Mouse (Mus musculus) CH12.LX (cell line): Measurements from ENCODE around the gene Kcnh7. TPM values are rescaled to one million over a fixed set of nuclear protein-coding genes. Genes with fewer than 3 reads are reported as not detected.

Experiments used
- DNase-seq: peaks from one replicate; pipeline ENCODE4 v3.0.0-alpha.2; 2013; ENCODE audit errors: extremely low read depth
- H3K27ac ChIP-seq: 2 replicates; pipeline ENCODE4 v1.5.1; 2012; ENCODE audit warnings: low read depth, mild to moderate bottlenecking, control low read depth, moderate library complexity; ENCODE audit not compliant: insufficient read depth
- H3K27me3 ChIP-seq: replicated peaks from 2 replicates; pipeline ENCODE3; 2012; ENCODE audit warnings: inconsistent platforms
- H3K36me3 ChIP-seq, 2 experiments: replicated peaks in 1 of 2; 2 replicates each; pipeline versions ENCODE3 to v1.6.1; 2012; ENCODE audit warnings: inconsistent platforms in 1 of 2, low read length in 1 of 2, mild to moderate bottlenecking in 1 of 2, mixed read lengths in 1 of 2, moderate library complexity in 1 of 2; ENCODE audit not compliant: control insufficient read depth in 1 of 2, insufficient read depth in 1 of 2
- H3K4me1 ChIP-seq, 2 experiments: 2 replicates each; pipeline ENCODE4 v1.6.1; 2012; ENCODE audit warnings: inconsistent platforms in 1 of 2, moderate library complexity in 1 of 2; ENCODE audit not compliant: insufficient read depth in 2 of 2, control insufficient read depth in 1 of 2
- H3K4me2 ChIP-seq: 2 replicates; pipeline ENCODE4 v1.6.1; 2012; ENCODE audit warnings: low read depth, mild to moderate bottlenecking, control low read depth; ENCODE audit not compliant: poor library complexity, insufficient read depth, severe bottlenecking
- H3K4me3 ChIP-seq, 3 experiments: fragments of 150-350 bp in 1 of 3; sonication (generic) in 1 of 3; replicated peaks in 1 of 3; 2 replicates each; pipeline versions ENCODE3 to v1.5.1; 2011 to 2012; ENCODE audit warnings: low read depth in 2 of 3, low read length in 2 of 3, mild to moderate bottlenecking in 2 of 3, moderate library complexity in 2 of 3, control low read depth in 1 of 3, improper control_type of control experiment in 1 of 3, inconsistent platforms in 1 of 3, mixed read lengths in 1 of 3; ENCODE audit not compliant: poor library complexity in 1 of 3
- H3K79me2 ChIP-seq: replicated peaks from 2 replicates; pipeline ENCODE4 v1.6.1; 2012; ENCODE audit warnings: mild to moderate bottlenecking, moderate library complexity; ENCODE audit not compliant: control insufficient read depth, poor library complexity, insufficient read depth, severe bottlenecking; ENCODE audit errors: extremely low read depth
- H3K9ac ChIP-seq: 2 replicates; pipeline ENCODE4 v1.6.1; 2012; ENCODE audit warnings: low read depth, mild to moderate bottlenecking, control low read depth, moderate library complexity; ENCODE audit not compliant: insufficient read depth
- H3K9me3 ChIP-seq: replicated peaks from 2 replicates; pipeline ENCODE3; 2012; ENCODE audit warnings: low read length, inconsistent platforms, mixed read lengths
- CHD2 ChIP-seq: IDR thresholded peaks from 2 replicates; pipeline ENCODE4 v1.6.1; 2011; ENCODE audit warnings: low read length, improper control_type of control experiment
- CTCF ChIP-seq, 2 experiments: IDR thresholded peaks in 1 of 2; conservative IDR thresholded peaks in 1 of 2; 2 replicates each; pipeline ENCODE4 v1.5.1; 2011 to 2012; ENCODE audit warnings: low read depth in 2 of 2, low read length in 2 of 2, improper control_type of control experiment in 1 of 2, inconsistent platforms in 1 of 2, mild to moderate bottlenecking in 1 of 2, moderate library complexity in 1 of 2
- ELF1 ChIP-seq: IDR thresholded peaks from 2 replicates; pipeline ENCODE4 v1.6.1; 2014; ENCODE audit warnings: low read depth, mild to moderate bottlenecking, inconsistent platforms, low read length, improper control_type of control experiment
- EP300 ChIP-seq: IDR thresholded peaks from 2 replicates; pipeline ENCODE4 v1.6.1; 2011; ENCODE audit warnings: low read length, improper control_type of control experiment
- ETS1 ChIP-seq: conservative IDR thresholded peaks from 2 replicates; pipeline ENCODE4 v1.6.1; 2012; ENCODE audit warnings: low read depth, mild to moderate bottlenecking, inconsistent platforms, low read length, improper control_type of control experiment, moderate library complexity
- GABPA ChIP-seq: IDR thresholded peaks from 2 replicates; pipeline ENCODE4 v1.6.1; 2012; ENCODE audit warnings: low read depth, low read length, improper control_type of control experiment, inconsistent platforms; ENCODE audit not compliant: insufficient replicate concordance
- HCFC1 ChIP-seq: IDR thresholded peaks from 2 replicates; pipeline ENCODE4 v1.6.1; 2012; ENCODE audit warnings: low read depth, mild to moderate bottlenecking, inconsistent platforms, low read length, improper control_type of control experiment
- IRF4 ChIP-seq: IDR thresholded peaks from 2 replicates; pipeline ENCODE4 v1.6.1; 2014; ENCODE audit warnings: low read depth, mild to moderate bottlenecking, inconsistent platforms, low read length, improper control_type of control experiment
- JUND ChIP-seq: conservative IDR thresholded peaks from 2 replicates; pipeline ENCODE4 v1.6.1; 2011; ENCODE audit warnings: low read depth, low read length, improper control_type of control experiment
- MAX ChIP-seq: IDR thresholded peaks from 2 replicates; pipeline ENCODE4 v1.6.1; 2011; ENCODE audit warnings: low read length, improper control_type of control experiment
- MAZ ChIP-seq: IDR thresholded peaks from 2 replicates; pipeline ENCODE4 v1.6.1; 2012; ENCODE audit warnings: low read depth, mild to moderate bottlenecking, inconsistent platforms, low read length, improper control_type of control experiment, moderate library complexity
- MXI1 ChIP-seq: IDR thresholded peaks from 2 replicates; pipeline ENCODE4 v1.6.1; 2011; ENCODE audit warnings: mild to moderate bottlenecking, low read depth, low read length, improper control_type of control experiment
- NELFE ChIP-seq: IDR thresholded peaks from 2 replicates; pipeline ENCODE4 v1.6.1; 2011; ENCODE audit warnings: low read depth, low read length, improper control_type of control experiment
- PAX5 ChIP-seq: IDR thresholded peaks from 2 replicates; pipeline ENCODE4 v1.6.1; 2012; ENCODE audit warnings: low read length, inconsistent platforms, mixed read lengths
- POLR2AphosphoS2 ChIP-seq: IDR thresholded peaks from 2 replicates; pipeline ENCODE4 v1.6.1; 2011; ENCODE audit warnings: low read depth, low read length, improper control_type of control experiment
- RAD21 ChIP-seq: IDR thresholded peaks from 2 replicates; pipeline ENCODE4 v1.6.1; 2011; ENCODE audit warnings: low read depth, mild to moderate bottlenecking, low read length, improper control_type of control experiment, moderate library complexity
- RCOR1 ChIP-seq: conservative IDR thresholded peaks from 2 replicates; pipeline ENCODE4 v1.6.1; 2012; ENCODE audit warnings: low read depth, mild to moderate bottlenecking, inconsistent platforms, low read length, improper control_type of control experiment
- SMC3 ChIP-seq: IDR thresholded peaks from 2 replicates; pipeline ENCODE4 v1.6.1; 2011; ENCODE audit warnings: low read depth, low read length, improper control_type of control experiment
- UBTF ChIP-seq: IDR thresholded peaks from 2 replicates; pipeline ENCODE4 v1.6.1; 2012; ENCODE audit warnings: low read depth, mild to moderate bottlenecking, inconsistent platforms, low read length, improper control_type of control experiment, moderate library complexity
- dilution Hi-C: fragments of 300-500 bp; cut with MboI; formaldehyde crosslinking; loops from 2 replicates; pipeline ENCODE4 v1.14.3; 2020; ENCODE audit warnings: low sequenced_read_pairs; ENCODE audit not compliant: extremely low pct_unique_long_range_greater_than_20kb, extremely low pct_ligation_motif_present
- in situ Hi-C: fragments of 300-500 bp; cut with MboI; formaldehyde crosslinking; loops from 3 replicates; pipeline ENCODE4 v1.14.3; 2019; ENCODE audit warnings: low sequenced_read_pairs, low pct_ligation_motif_present, low pct_unique_long_range_greater_than_20kb, mixed read lengths
- polyA plus RNA-seq: library from polyadenylated mRNA; unstranded; fragments of >175 nt; gene quantifications from 2 replicates; pipeline ENCODE4 v1.2.1, GENCODE M21; 2012; ENCODE audit warnings: low read depth; ENCODE audit not compliant: insufficient read length
- total RNA-seq, 2 experiments: library from RNA; depleted of rRNA; stranded (reverse); fragments of 300-350 nt in 1 of 2; fragments of >200 nt in 1 of 2; gene quantifications; 2 replicates each; pipeline ENCODE4 v1.2.3; 2012 to 2014

Gene Kcnh7
- total and polyA plus RNA-seq, 3 experiments, result 0.10 TPM; not detected in 2

- dilution Hi-C loops, result no loop called here
- Histone ChIP-seq H3K4me2 (peak overlapping the region; percentile 61; the same call in 1 of the 2 replicates), H3K79me2 (no peaks in the 10 kb centered on the region), H3K9ac (no peak overlapping the region; the same call in 1 of the 2 replicates), H3K27me3 (no peaks in the 10 kb centered on the region), H3K27ac (no peak overlapping the region), H3K9me3 (no peaks in the 10 kb centered on the region), H3K36me3 (no peaks in the 10 kb centered on the region), H3K4me1 (peaks cover 3 to 22% of the 10 kb centered on the region in 2 experiments; a peak in 3 of 4 replicates), H3K4me3 (no peak overlapping the region)
- TF ChIP-seq CHD2 (no peak), EP300 (no peak), MAX (no peak), JUND (no peak), POLR2AphosphoS2 (no peak), SMC3 (no peak), RCOR1 (no peak), ETS1 (no peak), IRF4 (no peak)
- no peak for DNase-seq
- in situ Hi-C loops, result no loop called here
Observed at GRCm38 (mm10) chr2:62646671-62647289, 537.3 kb downstream of the Kcnh7 start.

GRCm38 (mm10) chr2:62646014-62646645 lies 538.0 kb downstream of the Kcnh7 start, which contains the start of gene Ifih1:
TSS of gene Ifih1 (minus strand) at chr2:62646255.
- dilution Hi-C loops (no loop called here), in situ Hi-C loops (no loop called here)
- Histone ChIP-seq H3K27ac (peak within 1 kb of the TSS; percentile 30), H3K79me2 (no peaks in the 10 kb centered on the region), H3K4me3 (peak within 1 kb of the TSS; percentile 55 to 61 (median 57)), H3K36me3 (no peaks in the 10 kb centered on the region), H3K4me2 (peak within 1 kb of the TSS; percentile 88), H3K4me1 (peaks cover 3 to 22% of the 10 kb centered on the region in 2 experiments; a peak in 3 of 4 replicates), H3K27me3 (no peaks in the 10 kb centered on the region), H3K9me3 (no peaks in the 10 kb centered on the region), H3K9ac (peak within 1 kb of the TSS; percentile 50)
- DNase-seq, result peak; percentile 78
- TF ChIP-seq GABPA (no peak), ELF1 (peak; percentile 55), RCOR1 (no peak), RAD21 (peak; percentile 11; the same call in 1 of the 2 replicates), HCFC1 (no peak), ETS1 (peak; percentile 44), CHD2 (peak; percentile 40; the same call in 1 of the 2 replicates), IRF4 (peak; percentile 79; the same call in 1 of the 2 replicates), UBTF (peak; percentile 90), EP300 (peak; percentile 26; the same call in 1 of the 2 replicates), PAX5 (no peak), NELFE (no peak), MXI1 (0 out of 2 replicates have a peak, but pooled peaks have one; percentile 11), CTCF (conservative IDR thresholded peaks at IDR 0.05 in 1 of 2, IDR thresholded peaks at IDR 0.05 in 1 of 2; ENCODE audit: low read depth in 2 of 2, low read length in 2 of 2) (peak in 1 of 2 experiments; percentile 61; a peak in 2 of 4 replicates), SMC3 (peak; percentile 43), MAZ (no peak)
